ENCODE assay signal across 9 mouse cellular contexts in the genomic region with DNA sequence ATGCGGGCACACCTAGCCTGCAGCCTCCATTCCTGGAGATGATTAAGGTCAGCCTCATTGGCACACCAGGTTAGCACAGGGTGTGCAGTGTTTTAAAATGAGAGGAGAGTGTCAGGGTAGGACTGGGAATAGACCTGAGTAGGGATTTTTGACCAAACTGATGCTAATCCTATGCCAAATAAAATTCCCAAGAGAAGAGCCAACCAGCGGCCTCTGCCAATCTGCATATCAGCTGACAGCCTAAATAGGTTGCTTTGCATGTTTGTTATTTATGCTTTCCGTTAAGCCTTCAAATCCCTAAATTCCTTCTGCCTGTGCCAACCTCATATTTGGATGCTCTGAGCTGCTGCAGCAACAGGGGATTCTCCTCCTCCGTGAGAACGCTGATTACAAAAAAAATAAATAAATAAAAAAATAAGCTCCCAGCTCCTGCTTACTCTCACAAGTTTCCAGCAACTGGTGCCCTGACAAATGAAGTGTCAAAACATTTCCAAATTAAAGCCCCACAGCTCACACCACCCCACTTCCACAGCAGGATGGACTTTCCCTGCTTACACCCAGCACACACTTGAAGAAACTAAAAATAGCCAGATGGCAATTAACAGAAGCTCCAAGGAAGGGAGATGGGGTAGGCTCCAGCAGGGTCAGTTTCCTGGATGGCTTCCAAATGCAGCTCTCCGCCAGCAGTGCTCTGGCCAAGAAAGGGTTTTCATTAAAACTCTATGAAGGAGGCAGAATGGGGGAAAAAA.
DNase-seq lines count a peak whose midpoint lies in the region; ATAC-seq lines count a peak whose summit lies in the region.
"Had no signal": no experiment of that assay in that cellular context is flagged by ENCODE, and none has a peak within 500 bp of the region (broad histone marks: within the 10 kb centered on the region; RNA-seq: fewer than 3 reads in every experiment).

No protein-coding gene starts in this region.

- 45% methylated on average over 6 of the region's 6 CpGs for WGBS in liver, embryonic 11.5 days

- ATAC-seq in liver, embryonic 11.5 days (replicated peaks; ENCODE audit: low FRiP score): peak; percentile 60
- no peak for ATAC-seq in megakaryocyte, adult 5-6 weeks (ENCODE audit: poor library complexity, severe bottlenecking)

- H3K9ac ChIP-seq in liver, embryonic 11.5 days (ENCODE audit: low read depth, low read length): no peak overlapping the region

- H3K27me3 ChIP-seq in liver, embryonic 11.5 days (replicated peaks; ENCODE audit: control insufficient read depth, insufficient read depth, low read length): no peaks in the 10 kb centered on the region

- H3K4me3 ChIP-seq in liver, embryonic 11.5 days (ENCODE audit: low read depth, low read length): no peak overlapping the region

- H3K9me3 ChIP-seq in liver, embryonic 11.5 days (ENCODE audit: control insufficient read depth, low read length): no peaks in the 10 kb centered on the region

- DNase-seq in layer of hippocampus, postnatal 10 days (ENCODE audit: low spot score in 2 of 2): peak; percentile 52 to 59
- DNase-seq in layer of hippocampus, postnatal 25 days (ENCODE audit: extremely low spot score in 1 of 2, low spot score in 1 of 2): no peak
- peak; percentile 36 for DNase-seq in brain, adult 2 months (ENCODE audit: low read depth, low spot score)
- peak; percentile 8 to 28 for DNase-seq in cerebellum, adult 18-20 months
- DNase-seq in liver, embryonic 11.5 days (ENCODE audit: low spot score): no peak
- DNase-seq in neural tube, embryonic 10.5 days (ENCODE audit: extremely low spot score, low spot score): no peak
- no peak for DNase-seq in right cerebral cortex, postnatal 36 days (ENCODE audit: low spot score in 2 of 2)
- DNase-seq: kidney, adult 11 months had no signal

- H3K36me3 ChIP-seq in liver, embryonic 11.5 days (ENCODE audit: control insufficient read depth, insufficient read depth, low read length): no peaks in the 10 kb centered on the region

- H3K27ac ChIP-seq in liver, embryonic 11.5 days (ENCODE audit: low read depth, low read length): peak overlapping the region; percentile 5; the same call in 1 of the 2 replicates

- H3K4me1 ChIP-seq in liver, embryonic 11.5 days (replicated peaks; ENCODE audit: control insufficient read depth, insufficient read depth, low read length): peaks cover 17% of the 10 kb centered on the region

- peak overlapping the region; percentile 55 for H3K4me2 ChIP-seq in liver, embryonic 11.5 days

Comparison
In these comparisons a context has a peak if more than half of its experiments do, and no peak if none do; other contexts are left out.
1. DNase-seq: peak in layer of hippocampus, postnatal 10 days (2 of 2), brain, adult 2 months (single experiment) and cerebellum, adult 18-20 months (2 of 2); none in layer of hippocampus, postnatal 25 days (0 of 2), liver, embryonic 11.5 days (single experiment), neural tube, embryonic 10.5 days (single experiment) and right cerebral cortex, postnatal 36 days (0 of 2).